Mouse (Mus musculus) ovary, adult 18-20 months (tissue): ENCODE measurements around the gene Timm8b.
A peak's percentile ranks its signal among the peaks of the same experiment; 100 is the strongest.

Experiments
- DNase-seq: peaks from one replicate; pipeline ENCODE4 v3.0.0; 2022; ENCODE audit warnings: low spot score, mixed read lengths

Timm8b gene

DNA sequence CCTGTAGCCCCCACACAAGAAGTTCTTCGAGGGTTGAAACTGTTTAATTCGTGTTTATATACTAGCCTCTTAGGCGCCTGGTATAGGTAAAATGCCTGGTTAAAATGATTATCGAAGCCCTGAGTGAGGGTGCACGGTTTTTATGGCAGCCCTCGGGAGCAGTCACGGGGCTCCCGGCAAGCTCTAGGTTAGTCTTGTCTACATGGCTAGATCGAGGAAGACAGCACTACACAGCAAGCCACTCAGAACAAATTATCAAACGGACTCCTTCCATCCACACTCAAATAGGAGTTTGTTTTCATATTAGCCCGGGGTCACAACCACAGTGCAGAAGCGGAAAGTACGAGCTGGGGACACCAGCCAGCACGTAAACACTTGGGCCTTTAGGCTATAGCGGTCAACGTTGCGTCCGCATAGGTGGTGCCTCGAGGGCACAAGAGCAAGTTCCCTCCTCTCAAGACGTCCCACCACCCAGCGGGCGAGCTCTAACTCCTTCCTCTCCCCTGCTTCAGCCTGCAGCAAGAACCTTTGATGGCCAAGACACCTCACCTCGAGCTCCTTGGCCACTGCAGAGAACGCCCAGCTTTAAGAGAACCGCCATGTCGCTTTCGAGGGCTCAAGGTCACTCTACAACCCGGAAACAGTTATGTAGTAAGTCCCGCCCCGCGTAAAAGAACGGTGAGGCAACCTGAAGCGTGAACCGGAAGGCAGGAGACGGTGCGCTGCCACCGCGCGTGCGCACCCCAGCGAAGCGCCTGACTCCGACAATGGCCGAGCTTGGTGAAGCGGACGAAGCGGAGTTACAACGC is at the start of gene Timm8b, which contains the start of gene Sdhd:
TSS of gene Timm8b (plus strand) at position 722 of the 809 bp plus-strand sequence.
TSS of gene Sdhd (minus strand) at position 624 of the 809 bp plus-strand sequence.
- DNase-seq, result peak; percentile 91

DNA sequence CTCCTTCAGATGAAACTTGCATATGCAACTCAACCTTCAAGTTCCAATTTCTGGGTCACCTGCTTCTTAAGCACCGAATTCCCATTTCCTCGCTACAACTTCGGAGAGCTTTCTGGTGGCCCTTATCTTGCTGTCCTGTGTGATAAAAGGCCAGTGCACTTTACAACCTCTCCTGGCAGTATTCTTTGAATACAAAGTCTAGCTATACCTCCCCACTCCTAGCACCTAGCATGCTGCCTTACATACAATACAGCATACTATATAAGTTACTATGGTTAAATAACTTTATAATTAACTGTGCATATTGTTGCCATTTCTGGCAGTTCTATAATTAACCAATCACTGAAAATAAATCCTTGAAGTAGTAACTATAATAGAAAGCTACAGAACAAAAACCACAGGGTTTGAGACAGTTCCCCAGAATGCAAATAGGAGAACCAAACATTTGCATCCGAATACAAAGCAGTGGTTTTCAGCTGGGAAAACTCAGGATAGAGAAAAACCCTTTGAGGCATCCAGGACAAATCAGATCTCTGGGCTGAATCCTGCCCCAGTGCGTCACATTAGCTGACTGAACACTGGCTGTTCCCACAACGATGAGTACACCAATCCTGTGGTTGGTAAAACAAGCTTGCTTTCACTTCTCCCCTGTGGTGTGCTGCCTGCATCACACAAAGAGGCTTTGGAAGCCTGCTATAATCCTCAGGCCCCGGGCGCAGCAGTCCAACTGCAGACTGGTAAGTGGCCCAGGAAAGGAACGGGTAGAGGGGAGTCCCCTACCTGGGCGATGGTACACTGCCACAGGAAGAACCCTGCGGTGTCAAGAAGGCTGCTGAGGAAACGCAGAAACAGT is 49.2 kb upstream of the Timm8b start, which contains the start of gene Il18:
TSS of gene Il18 (plus strand) at position 587 of the 853 bp plus-strand sequence.
- peak; percentile 24 for DNase-seq

DNA sequence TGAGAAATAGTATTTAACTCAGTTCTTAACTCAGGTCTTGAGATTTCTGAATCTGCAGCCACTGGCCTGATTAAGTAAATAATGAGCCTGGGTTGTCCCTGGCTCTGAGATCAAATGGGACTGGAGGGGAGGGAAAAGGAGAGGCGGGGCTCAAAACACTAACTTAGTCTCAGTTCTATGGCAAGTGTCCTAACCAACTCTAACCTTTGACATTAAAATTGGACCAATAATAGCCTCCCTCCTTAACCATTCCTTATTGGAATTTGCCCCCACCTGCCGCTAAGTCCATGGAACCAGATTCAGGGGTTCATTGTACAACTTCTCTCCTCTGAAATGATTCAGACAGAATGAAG is 48.6 kb upstream of the Timm8b start, which contains the start of gene Bco2:
TSS of gene Bco2 (minus strand) at position 88 of the 353 bp plus-strand sequence.
- no peak for DNase-seq

DNA sequence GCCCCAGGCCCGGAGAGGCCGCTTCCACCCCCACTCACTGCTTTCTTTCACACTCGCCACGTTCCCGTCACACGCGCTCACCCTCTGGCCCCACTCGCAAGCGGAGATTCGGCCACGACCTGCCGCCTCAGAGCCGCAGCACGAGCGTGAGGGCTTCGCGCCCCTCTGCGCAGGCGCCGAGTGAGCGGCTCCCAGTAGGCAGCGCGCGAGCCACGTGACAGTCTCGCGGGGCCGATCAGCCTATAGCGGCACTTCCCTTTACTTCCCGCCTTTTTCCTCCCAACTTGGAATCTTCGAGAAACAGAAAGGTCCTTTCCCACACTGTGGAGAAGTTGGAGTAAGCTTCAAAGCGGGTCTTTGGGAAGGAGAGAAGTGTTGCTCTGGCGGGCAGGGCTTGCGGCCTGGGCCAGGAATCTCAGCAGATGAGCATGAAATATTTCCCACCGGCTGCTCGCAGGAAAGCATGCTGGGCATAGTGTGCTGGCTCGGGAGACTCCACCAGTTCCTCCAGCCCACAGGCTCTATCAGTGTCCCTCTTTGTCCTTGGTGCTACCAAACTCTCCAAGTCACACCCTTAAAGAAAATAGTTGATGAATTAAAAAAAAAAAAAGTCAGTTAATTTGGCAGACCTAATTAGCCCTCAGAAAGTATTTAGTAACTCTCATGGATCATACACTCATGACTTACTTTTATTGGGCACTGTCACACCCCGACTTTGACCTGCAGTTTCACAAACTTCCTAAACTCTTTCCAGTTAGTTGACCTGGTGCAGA is 42.4 kb upstream of the Timm8b start, which contains the start of gene Tex12:
TSS of gene Tex12 (minus strand) at position 181 of the 773 bp plus-strand sequence.
- DNase-seq, result no peak

DNA sequence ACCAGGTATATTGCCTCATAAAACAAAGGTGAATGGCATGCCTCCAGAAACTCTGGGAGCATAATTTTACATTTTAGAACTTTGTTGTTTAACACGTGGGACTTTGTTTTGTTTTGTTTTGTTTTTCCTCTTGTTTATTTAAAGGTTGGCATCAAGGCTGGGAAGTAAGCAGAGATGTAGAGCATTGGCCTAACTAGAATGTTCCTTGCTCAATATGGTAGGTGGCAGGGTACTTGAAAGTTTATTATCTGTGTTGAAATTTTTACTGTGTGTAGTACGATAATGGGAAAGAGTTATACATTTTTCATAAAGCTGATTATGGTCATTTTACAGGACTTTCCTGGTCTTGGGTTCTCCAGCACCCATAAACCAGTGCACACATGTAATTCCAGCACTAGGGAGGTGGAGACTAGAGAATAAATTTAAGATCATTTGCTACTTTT is 41.8 kb upstream of the Timm8b start:
- no peak for DNase-seq

DNA sequence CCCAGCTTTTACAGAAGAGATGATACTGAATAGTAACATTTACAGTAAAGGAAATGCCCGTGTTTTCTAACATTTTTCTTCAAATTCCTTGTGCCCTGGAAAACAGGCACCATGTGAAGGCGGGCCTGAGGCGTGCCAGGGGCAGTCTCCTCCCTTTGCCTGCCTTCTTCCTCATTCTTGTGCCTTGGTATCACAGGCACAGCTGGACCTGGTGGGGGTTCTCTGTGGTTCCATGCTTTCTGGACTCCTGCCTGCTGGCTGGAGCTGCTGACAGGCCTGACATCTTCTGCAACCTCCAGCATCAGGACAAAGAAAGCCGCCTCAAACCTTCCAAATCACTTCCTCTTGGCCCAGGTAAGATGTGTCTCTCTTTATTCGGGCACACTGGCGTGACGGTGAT is 38.5 kb upstream of the Timm8b start:
- DNase-seq, result peak; percentile 51

DNA sequence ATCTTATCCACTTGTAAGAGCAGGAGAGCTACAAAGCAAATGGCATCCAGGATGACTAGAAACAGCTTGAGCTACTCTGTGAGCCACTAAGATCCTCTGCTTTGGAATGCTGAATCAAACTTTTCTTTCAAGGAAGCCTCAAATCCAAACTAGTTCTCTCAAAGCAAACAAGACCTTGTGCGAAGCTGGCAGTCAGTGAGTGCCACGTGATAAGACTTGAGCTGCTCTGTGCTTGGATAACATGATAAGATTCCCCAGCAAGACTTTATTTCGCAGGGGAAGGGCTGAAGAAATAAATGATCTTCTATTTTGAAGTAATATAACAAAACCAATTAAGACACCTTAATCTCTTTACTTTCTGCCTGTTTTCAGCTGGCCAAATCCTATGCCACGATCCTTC is 37.8 kb upstream of the Timm8b start:
- DNase-seq, result peak; percentile 50

DNA sequence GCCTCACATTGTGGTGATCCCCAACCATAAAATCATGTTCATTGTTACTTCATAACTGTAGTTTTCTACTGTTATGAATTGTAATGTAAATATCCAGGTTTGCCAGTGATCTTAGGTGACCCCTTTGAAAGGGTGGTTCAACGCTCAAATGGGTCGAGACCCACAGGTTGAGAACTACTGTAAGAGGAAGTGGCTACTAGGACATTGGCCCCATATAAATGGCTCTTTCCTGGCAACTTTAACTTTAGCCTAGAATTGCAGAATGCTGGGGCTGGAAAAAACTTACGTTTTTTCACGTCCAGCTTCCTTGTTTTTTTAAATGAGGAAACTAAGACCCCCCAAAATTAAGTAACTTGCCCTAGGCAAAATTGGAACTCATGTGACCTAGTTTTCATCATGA is 36.3 kb upstream of the Timm8b start:
- no peak for DNase-seq

DNA sequence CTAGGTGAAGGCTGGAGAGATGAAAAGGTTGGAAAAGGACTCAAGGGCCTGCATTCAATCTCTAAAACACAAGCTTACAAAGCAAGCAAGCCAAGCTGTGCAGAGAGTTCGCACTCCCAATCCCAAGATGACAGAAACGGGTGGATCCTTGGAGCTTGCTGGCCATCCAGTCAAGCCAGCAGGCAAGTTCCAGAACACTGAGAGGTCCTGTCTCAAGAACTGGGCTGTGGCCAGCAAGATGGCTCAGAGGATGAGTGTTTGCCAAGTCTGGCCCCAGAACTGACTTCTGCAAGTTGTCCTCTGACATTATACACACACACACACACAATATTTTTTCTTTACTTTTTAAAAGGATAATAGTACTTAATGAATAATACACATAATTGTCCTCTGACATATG is 35.8 kb upstream of the Timm8b start:
- DNase-seq, result no peak

DNA sequence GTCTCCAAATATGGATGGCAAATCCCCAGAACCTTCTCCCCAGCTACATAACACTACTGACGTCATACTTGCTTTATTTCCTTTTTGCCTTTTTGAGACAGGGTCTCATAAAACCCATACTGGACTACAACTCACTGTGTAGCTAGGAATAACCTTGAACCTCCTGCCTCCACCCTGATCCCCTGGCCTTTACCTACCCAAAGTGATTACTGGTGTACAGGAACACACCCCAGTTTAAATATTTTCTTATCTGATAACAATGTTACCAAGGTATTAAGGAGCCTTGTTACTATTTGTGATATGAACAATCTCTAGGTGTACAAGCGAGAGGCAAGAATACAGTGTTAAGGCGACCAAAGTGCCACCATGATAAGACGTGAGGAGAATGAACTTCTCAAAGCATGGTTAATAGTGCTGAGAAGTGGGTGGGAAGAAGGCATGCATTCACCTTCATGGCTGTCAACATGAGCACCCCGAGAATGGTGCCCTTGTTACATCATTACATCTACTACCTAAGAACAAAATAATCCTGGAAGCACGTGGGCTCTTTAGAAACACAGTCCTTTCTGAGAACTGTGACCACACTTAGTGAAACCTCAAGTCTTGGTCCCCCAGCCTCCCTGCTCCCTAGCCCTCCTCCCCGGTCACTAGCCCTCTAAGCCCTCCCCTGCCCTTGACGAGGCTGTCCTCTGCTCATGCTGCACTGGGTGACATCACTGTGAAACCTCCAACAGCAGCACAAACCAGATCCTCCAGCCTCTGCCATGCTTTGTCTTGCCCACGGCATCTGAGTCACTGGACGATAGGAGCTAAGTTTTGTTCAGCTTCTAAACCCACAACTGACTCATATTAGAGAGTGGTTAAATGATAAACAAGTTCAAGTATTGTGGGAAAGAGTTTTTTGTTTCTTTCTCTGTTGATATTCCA is 33.8 kb upstream of the Timm8b start:
- no peak for DNase-seq

DNA sequence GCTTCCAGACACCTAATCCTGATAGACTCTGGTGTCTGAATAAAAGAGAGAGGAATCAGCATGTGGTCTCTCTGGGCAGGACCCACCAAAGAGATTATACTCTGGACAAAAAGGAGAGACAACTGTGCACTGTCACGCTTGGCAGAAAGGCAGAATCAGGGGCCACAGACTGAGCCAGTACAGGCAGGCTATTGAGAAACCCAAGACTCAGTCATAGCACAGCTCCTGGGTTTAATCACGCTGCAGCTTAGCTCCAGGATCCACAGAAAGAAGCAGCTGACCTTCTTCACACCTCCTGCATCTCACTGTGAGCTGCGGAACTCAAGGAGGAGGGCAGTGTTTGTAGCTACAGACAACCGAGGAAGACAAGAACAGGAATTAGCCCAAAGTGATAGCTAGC is 23.3 kb upstream of the Timm8b start:
- no peak for DNase-seq

DNA sequence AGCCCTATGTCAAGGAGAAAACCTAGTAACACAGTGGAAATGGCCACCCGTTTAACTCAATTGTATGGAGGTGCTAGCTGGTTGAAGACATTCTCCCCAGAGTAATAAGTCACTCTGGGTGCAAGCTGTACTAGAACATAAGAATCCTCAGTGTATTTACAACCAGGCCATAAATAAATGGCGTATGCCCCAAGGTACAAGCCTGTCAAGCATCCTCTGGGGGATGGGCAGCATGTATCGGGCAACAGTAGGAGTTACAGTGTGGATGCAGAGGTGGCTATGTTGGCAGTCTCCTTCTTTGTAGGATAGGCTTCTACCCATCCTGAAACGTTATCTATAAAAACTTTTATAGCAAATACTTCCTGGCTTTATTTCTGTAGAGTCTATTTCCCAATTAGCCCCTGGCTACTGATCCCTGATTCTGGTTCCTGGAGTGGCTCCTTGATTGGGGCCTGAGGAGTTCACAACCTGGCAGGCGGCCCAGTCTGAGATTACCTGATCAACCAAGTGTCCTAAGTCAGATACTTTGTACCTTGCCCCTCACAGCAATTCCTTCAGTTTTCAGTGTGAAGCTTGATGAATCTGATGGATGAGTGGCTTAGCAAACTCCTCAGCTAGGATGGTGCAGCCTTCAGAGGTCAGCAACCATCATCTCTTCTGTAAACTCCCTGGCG is 18.4 kb upstream of the Timm8b start:
- DNase-seq, result no peak

DNA sequence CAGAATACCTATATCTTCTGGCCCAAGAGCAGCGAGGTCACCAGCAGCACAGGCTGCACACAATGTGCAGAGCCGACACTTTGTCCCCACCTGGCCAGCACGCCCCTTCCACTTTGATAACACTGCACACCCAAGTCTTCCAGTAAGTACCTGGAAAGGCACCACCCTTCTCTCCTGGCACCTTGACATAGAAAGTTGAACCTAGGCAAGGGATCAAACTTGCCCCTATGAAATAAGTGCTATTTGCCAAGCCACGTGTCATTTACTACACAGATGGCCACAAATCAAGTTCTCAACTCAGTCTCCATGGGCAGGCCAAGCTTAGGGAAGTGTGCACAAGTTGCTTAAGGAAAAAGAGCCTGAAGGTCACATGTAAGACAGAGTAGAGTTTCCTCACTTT is 16.8 kb upstream of the Timm8b start:
- DNase-seq, result no peak

DNA sequence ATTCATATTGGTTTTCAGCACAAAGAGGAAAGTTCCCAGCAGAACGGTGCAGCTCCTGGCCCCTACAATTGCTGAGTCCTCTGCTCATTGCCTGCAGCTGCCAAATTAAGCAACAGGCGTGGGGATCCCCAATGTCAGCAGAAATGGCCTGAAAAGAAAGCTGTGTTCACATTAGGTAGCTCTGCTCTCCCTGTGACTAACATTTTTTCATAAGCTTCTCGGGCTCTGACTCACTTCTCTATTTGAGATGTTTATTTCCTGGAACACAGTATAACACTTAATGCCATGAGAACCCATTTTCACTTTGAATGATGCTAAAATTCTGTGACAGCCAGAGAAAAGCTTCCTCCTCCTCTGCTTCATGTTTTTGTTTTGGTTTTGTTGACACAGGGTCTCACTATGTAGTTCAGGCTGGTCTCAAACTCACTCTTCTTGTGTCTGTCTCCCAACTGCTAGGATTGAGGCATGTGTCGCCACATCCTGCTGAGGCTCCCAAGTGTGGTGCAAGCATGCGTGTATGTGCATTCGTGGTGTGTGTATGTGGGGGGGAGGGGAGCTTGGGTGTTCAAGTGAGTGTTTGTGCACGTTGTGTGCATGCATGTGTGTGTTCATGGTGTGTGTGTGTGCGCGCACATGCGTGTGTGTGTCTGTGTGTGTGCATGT is 12.7 kb upstream of the Timm8b start:
- DNase-seq, result no peak

DNA sequence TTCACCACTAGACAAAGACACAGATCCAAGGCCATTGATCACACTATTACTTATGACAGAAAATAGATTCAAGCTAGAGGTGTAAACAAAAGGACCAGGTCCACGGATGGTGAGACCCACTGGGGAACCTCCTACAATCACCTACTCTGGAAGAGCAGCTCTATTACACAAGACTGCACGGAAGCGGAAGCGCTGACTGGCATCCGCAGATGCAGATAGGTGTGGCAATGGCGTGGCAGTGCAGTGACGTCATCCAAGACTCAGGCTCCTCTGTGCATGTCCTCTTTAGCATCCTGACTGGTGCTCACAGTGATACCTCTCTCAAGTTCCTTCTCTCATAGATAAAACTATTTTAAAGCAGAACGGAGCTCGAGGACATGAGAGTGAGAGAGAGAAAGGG is 10.8 kb upstream of the Timm8b start:
- DNase-seq, result no peak

DNA sequence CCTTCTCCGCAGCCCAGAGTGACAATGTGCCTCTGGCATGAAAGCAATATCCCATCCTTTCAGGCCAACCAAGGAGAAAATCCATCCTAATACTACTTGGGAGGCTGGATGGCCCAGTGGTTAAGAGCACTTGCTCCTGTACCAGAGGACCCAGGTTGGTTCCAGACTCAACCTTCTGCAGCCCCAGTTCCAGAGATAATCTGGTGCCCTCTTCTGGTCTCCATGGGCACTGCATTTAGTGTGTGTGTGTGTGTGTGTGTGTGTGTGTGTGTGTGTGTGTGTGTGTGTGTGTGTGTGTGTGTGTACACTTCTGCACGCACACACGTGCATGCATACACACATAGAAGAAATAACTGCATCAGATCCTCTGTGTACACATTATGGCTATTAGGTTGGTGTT is 10.2 kb upstream of the Timm8b start:
- no peak for DNase-seq

DNA sequence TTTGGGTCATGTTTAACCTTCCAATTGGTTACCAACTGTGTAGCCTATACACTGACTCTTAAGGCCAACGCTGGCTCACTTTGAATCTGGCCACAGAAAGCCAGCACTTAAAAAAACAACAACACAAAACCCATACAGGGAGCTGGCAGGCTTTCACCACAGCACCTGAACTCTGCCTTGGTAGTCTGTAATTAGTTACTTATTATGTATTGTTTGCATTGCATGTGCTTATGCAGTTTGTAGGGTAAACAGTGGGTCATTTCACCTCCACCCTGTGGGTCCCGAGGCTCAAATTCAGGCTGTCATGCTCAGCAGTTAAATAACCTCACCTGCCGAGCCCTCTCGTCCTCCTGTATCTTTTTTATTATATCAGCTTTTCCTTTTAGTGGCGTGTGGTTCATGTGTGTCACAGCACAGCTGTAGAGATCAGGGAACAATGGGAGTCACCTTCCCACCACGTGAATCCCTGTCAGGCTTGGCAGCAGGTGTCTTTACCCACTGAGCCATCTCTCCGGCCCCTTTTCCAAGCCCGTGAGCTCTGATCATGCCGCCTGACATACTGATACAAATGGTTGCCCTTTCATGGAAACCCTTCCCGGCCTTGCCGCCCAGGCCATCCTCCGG is 8.8 kb upstream of the Timm8b start:
- no peak for DNase-seq

DNA sequence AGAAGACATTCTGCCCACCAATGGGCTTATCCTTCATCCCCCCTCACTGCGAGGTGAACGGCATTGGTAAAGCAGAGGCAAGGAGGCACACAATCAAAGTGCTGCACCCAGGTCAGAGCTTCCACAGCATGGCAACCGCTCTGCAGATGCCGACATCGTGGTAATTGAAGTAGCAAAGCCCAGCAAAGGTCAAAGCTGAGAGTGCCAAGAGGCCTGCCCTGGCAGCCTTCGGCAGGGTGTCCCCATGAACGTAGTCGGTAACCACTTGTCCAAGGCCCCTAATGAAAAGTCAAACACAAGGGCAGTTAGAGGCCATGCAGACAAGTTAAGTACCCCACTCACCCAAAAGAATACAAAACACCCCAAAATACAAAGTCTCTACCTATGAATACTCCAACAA is 6.7 kb upstream of the Timm8b start:
- no peak for DNase-seq

DNA sequence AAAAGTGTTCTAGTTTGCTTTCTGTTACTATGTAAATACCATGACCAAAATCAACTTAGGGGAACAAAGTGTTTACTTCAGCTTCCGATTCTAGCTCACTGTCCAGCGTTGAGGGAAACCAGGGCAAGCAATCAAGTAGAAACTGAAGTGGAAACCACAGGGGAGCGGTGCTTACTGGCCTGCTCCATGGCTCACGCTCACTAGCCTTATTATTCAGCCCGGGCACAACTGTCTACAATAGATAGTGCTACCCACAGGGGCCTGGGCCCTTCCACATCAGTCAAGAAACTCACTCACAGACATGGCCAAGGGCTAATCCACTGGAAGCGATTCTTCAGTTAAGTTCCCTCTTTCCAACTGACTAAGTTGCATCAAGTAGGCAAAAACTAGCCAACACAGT is 2.2 kb upstream of the Timm8b start:
- no peak for DNase-seq
